ENCODE assay signal across 9 mouse cellular contexts in the genomic region with DNA sequence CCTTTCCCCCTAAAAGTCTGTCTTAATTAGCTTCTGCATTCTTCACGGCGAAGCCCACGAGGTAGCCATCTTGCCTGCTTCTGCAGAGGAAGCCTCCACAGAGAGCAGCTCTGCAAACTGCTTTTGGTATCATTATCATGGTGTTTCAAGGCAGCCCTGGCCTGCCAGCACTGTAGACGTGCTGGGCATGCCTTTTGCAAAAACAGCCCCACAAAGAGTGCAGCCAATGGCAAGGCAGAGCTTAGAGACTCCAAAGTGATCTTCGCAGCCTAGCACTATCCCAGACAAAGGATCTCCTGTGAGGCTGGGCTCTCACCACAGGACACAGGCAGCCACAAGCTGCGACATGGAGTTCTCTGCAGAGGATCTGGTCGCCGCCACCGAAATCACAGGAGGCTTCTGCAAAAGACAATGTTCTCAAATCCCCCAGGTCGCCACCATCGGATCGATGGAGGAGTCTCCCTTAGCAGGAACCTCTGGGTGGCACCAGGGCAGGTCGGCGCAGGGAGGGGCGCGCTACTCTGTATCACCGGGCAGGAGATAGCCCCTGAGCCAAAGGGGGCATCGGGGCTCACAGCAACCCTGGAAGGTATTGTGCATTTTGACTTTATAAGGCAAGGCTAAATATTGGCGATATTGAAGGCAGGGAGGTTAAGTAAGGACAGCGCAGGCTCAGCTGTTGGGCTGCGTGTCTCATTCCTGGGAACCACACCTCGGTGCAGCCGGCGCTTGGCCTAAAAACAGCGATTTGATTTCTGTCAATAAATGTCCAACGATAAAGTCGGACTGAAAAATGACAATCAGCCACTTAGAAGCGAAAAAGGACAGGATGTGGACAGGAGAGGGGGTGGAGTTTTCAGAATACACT. TPM values are rescaled to one million over a fixed set of nuclear protein-coding genes. Genes with fewer than 3 reads are reported as not detected.
A peak's percentile ranks its signal among the peaks of the same experiment; 100 is the strongest.
DNase-seq lines count a peak whose midpoint lies in the region; ATAC-seq and TF ChIP-seq lines count a peak whose summit lies in the region.
"Had no signal": no experiment of that assay in that cellular context is flagged by ENCODE, and none has a peak within 500 bp of the region (broad histone marks: within the 10 kb centered on the region; RNA-seq: fewer than 3 reads in every experiment).

No protein-coding gene starts in this region.

- peak overlapping the region; percentile 35 for H3K4me3 ChIP-seq in bone marrow macrophage, adult 2 months (ENCODE audit: insufficient read depth, low read length)
- H3K4me3 ChIP-seq in embryonic fibroblast, embryonic 13.5 days (ENCODE audit: insufficient read depth, low read length) = peak overlapping the region; percentile 30
- H3K4me3 ChIP-seq in heart, embryonic 11.5 days (ENCODE audit: low read depth, low read length) = peak overlapping the region; percentile 53
- H3K4me3 ChIP-seq in kidney, embryonic 14.5 days (ENCODE audit: low read length) = peak overlapping the region; percentile 54
- H3K4me3 ChIP-seq in limb, embryonic 14.5 days (replicated peaks; ENCODE audit: low read length) = peak overlapping the region; percentile 41
- peak overlapping the region; percentile 59 for H3K4me3 ChIP-seq in midbrain, embryonic 15.5 days

- H3K27me3 ChIP-seq in heart, embryonic 11.5 days (ENCODE audit: control insufficient read depth, insufficient read depth, low read length) = no peaks in the 10 kb centered on the region
- H3K27me3 ChIP-seq in kidney, embryonic 14.5 days (ENCODE audit: control insufficient read depth, insufficient read depth, low read length) = no peaks in the 10 kb centered on the region
- no peaks in the 10 kb centered on the region for H3K27me3 ChIP-seq in limb, embryonic 14.5 days (ENCODE audit: control insufficient read depth, insufficient read depth, low read length)
- H3K27me3 ChIP-seq in midbrain, embryonic 15.5 days (replicated peaks) = no peaks in the 10 kb centered on the region
- H3K27me3 ChIP-seq: CH12.LX had no signal

- TF ChIP-seq POLR2A in bone marrow macrophage, adult 2 months (IDR thresholded peaks at IDR 0.05; ENCODE audit: borderline replicate concordance, low read depth, low read length) = no peak
- TF ChIP-seq POLR2A in embryonic fibroblast, embryonic 13.5 days (IDR thresholded peaks at IDR 0.05; ENCODE audit: low read depth, low read length) = peak; percentile 67
- peak; percentile 82; the same call in 1 of the 2 replicates for TF ChIP-seq POLR2A in limb, embryonic 14.5 days (IDR thresholded peaks at IDR 0.05; ENCODE audit: borderline replicate concordance, extremely low read depth, insufficient read depth, insufficient read length)

- H3K27ac ChIP-seq in bone marrow macrophage, adult 2 months (ENCODE audit: insufficient read depth, low read depth, low read length) = no peak overlapping the region
- H3K27ac ChIP-seq in embryonic fibroblast, embryonic 13.5 days (ENCODE audit: insufficient read depth, low read length) = peak overlapping the region; percentile 14
- H3K27ac ChIP-seq in heart, embryonic 11.5 days (ENCODE audit: low read depth, low read length) = peak overlapping the region; percentile 94
- peak overlapping the region; percentile 90 for H3K27ac ChIP-seq in kidney, embryonic 14.5 days (ENCODE audit: low read depth, low read length)
- peak overlapping the region; percentile 88 for H3K27ac ChIP-seq in limb, embryonic 14.5 days (replicated peaks; ENCODE audit: low read depth, low read length)
- peak overlapping the region; percentile 99 for H3K27ac ChIP-seq in midbrain, embryonic 15.5 days

- no peaks in the 10 kb centered on the region for H3K9me3 ChIP-seq in heart, embryonic 11.5 days (replicated peaks; ENCODE audit: control insufficient read depth, low read length)
- peaks cover 4% of the 10 kb centered on the region; the same call in 1 of the 2 replicates for H3K9me3 ChIP-seq in kidney, embryonic 14.5 days (ENCODE audit: control insufficient read depth, low read length)
- peaks cover 4% of the 10 kb centered on the region; the same call in 1 of the 2 replicates for H3K9me3 ChIP-seq in limb, embryonic 14.5 days (ENCODE audit: control insufficient read depth, low read length)
- no peaks in the 10 kb centered on the region for H3K9me3 ChIP-seq in midbrain, embryonic 15.5 days

- no peak for TF ChIP-seq CTCF in bone marrow macrophage, adult 2 months (IDR thresholded peaks at IDR 0.05; ENCODE audit: low read depth, low read length)
- TF ChIP-seq CTCF in embryonic fibroblast, embryonic 13.5 days (IDR thresholded peaks at IDR 0.05; ENCODE audit: borderline replicate concordance, insufficient read depth, low read length) = no peak

- WGBS in heart, embryonic 11.5 days (ENCODE audit: insufficient replicate concordance) = under 1% methylated on average over 28 of the region's 28 CpGs
- WGBS in kidney, embryonic 14.5 days = under 1% methylated on average over 28 of the region's 28 CpGs
- WGBS in limb, embryonic 14.5 days = 1% methylated on average over 28 of the region's 28 CpGs
- under 1% methylated on average over 28 of the region's 28 CpGs for WGBS in midbrain, embryonic 15.5 days

- peak overlapping the region; percentile 87 for H3K4me2 ChIP-seq in heart, embryonic 11.5 days
- H3K4me2 ChIP-seq in kidney, embryonic 14.5 days (replicated peaks; ENCODE audit: low read depth, low read length) = peak overlapping the region; percentile 90
- peak overlapping the region; percentile 71 for H3K4me2 ChIP-seq in limb, embryonic 14.5 days (replicated peaks; ENCODE audit: low read depth, low read length, severe bottlenecking)
- peak overlapping the region; percentile 71 for H3K4me2 ChIP-seq in midbrain, embryonic 15.5 days

- no peaks in the 10 kb centered on the region for H3K36me3 ChIP-seq in heart, embryonic 11.5 days (ENCODE audit: control insufficient read depth, insufficient read depth, low read length)
- H3K36me3 ChIP-seq in kidney, embryonic 14.5 days (ENCODE audit: control insufficient read depth, insufficient read depth, low read length) = no peaks in the 10 kb centered on the region
- H3K36me3 ChIP-seq in limb, embryonic 14.5 days (ENCODE audit: control insufficient read depth, insufficient read depth, low read length) = peaks cover 5% of the 10 kb centered on the region
- no peaks in the 10 kb centered on the region for H3K36me3 ChIP-seq in midbrain, embryonic 15.5 days (replicated peaks)

- H3K9ac ChIP-seq in heart, embryonic 11.5 days (ENCODE audit: low read depth, low read length) = peak overlapping the region; percentile 75
- H3K9ac ChIP-seq in kidney, embryonic 14.5 days (ENCODE audit: low read depth, low read length) = peak overlapping the region; percentile 66
- peak overlapping the region; percentile 68 for H3K9ac ChIP-seq in limb, embryonic 14.5 days (ENCODE audit: low read depth, low read length, severe bottlenecking)
- H3K9ac ChIP-seq in midbrain, embryonic 15.5 days = peak overlapping the region; percentile 89

- H3K4me1 ChIP-seq in bone marrow macrophage, adult 2 months (ENCODE audit: control insufficient read depth, insufficient read depth, low read length) = peaks cover 4% of the 10 kb centered on the region
- no peaks in the 10 kb centered on the region for H3K4me1 ChIP-seq in embryonic fibroblast, embryonic 13.5 days (ENCODE audit: control insufficient read depth, insufficient read depth, low read length)
- H3K4me1 ChIP-seq in heart, embryonic 11.5 days (ENCODE audit: control insufficient read depth, insufficient read depth, low read length) = peaks cover 10% of the 10 kb centered on the region; the same call in 1 of the 2 replicates
- H3K4me1 ChIP-seq in kidney, embryonic 14.5 days (ENCODE audit: control insufficient read depth, insufficient read depth, low read length) = peaks cover 14% of the 10 kb centered on the region; the same call in 1 of the 2 replicates
- H3K4me1 ChIP-seq in limb, embryonic 14.5 days (ENCODE audit: control insufficient read depth, insufficient read depth, low read length) = peaks cover 22% of the 10 kb centered on the region
- H3K4me1 ChIP-seq in midbrain, embryonic 15.5 days = peaks cover 33% of the 10 kb centered on the region

- peak; percentile 66 for DNase-seq in 3T3-L1 (ENCODE audit: low read depth, low spot score)
- peak; percentile 88 for DNase-seq in limb, embryonic 14.5 days (ENCODE audit: low spot score)
- peak; percentile 35 to 38 for DNase-seq in spleen, postnatal 36 days (ENCODE audit: low spot score in 2 of 2)

- ATAC-seq in heart, embryonic 11.5 days (replicated peaks; ENCODE audit: insufficient number of reproducible peaks, low FRiP score, low TSS enrichment) = peak; percentile 89
- ATAC-seq in kidney, embryonic 14.5 days (ENCODE audit: low FRiP score, low TSS enrichment) = peak; percentile 96
- peak; percentile 91 for ATAC-seq in limb, embryonic 14.5 days (ENCODE audit: low FRiP score, low read depth)
- peak; percentile 97 for ATAC-seq in midbrain, embryonic 15.5 days (replicated peaks)

RNA-seq across cellular contexts. Expression of gene Tet1, which starts 43.4 kb away (rescaled TPM):
- polyA plus RNA-seq in bone marrow macrophage, adult 2 months (2012; ENCODE audit: insufficient read depth, insufficient read length, missing spikeins) = 0.67 TPM in 1 of 2 replicates, not detected in the other
- 2.4 and 8.8 TPM in 2 replicates for polyA plus RNA-seq in embryonic fibroblast, embryonic 13.5 days (2011; ENCODE audit: insufficient read length, low read depth, missing spikeins)
- 25.9 and 32.6 TPM in 2 replicates for polyA plus RNA-seq in heart, embryonic 11.5 days (2014; fragmentation: Nextera tagmentation; extraction: Ambion mirVana)
- 34.1 and 35.3 TPM in 2 replicates for polyA plus RNA-seq in kidney, embryonic 14.5 days (2014; fragmentation: Nextera tagmentation; extraction: Ambion mirVana)
- 5.2 and 5.3 TPM in 2 replicates for polyA plus RNA-seq in limb, embryonic 14.5 days (2012; rRNA removed)
- polyA plus RNA-seq in limb, embryonic 14.5 days (2014; fragmentation: Nextera tagmentation; extraction: Ambion mirVana) = 30.7 and 36.5 TPM in 2 replicates
- polyA plus RNA-seq in midbrain, embryonic 15.5 days (2015; fragmentation: Nextera tagmentation; extraction: Ambion mirVana) = 41.8 and 43.0 TPM in 2 replicates

RNA-seq across cellular contexts. Expression of gene Slc25a16, which starts 55.0 kb away (rescaled TPM):
- 15.1 and 17.3 TPM in 2 replicates for polyA plus RNA-seq in bone marrow macrophage, adult 2 months (2012; ENCODE audit: insufficient read depth, insufficient read length, missing spikeins)
- 16.6 and 18.6 TPM in 2 replicates for polyA plus RNA-seq in embryonic fibroblast, embryonic 13.5 days (2011; ENCODE audit: insufficient read length, low read depth, missing spikeins)
- 12.0 and 12.7 TPM in 2 replicates for polyA plus RNA-seq in heart, embryonic 11.5 days (2014; fragmentation: Nextera tagmentation; extraction: Ambion mirVana)
- polyA plus RNA-seq in kidney, embryonic 14.5 days (2014; fragmentation: Nextera tagmentation; extraction: Ambion mirVana) = 10.0 and 16.0 TPM in 2 replicates
- 13.2 and 13.4 TPM in 2 replicates for polyA plus RNA-seq in limb, embryonic 14.5 days (2012; rRNA removed)
- polyA plus RNA-seq in limb, embryonic 14.5 days (2014; fragmentation: Nextera tagmentation; extraction: Ambion mirVana) = 11.0 and 11.8 TPM in 2 replicates
- 13.9 and 14.3 TPM in 2 replicates for polyA plus RNA-seq in midbrain, embryonic 15.5 days (2015; fragmentation: Nextera tagmentation; extraction: Ambion mirVana)

Comparison
In these comparisons a context has a peak if more than half of its experiments do, and no peak if none do; other contexts are left out.
1. DNase-seq: peak in every context shown above with its lines; median percentile 88 in limb, embryonic 14.5 days; 66 in 3T3-L1; 36 in spleen, postnatal 36 days.